29 mouse cellular contexts compared by ENCODE assay signal in genomic region chr2:31905682-31906081, GRCm38 (mm10). TPM values are rescaled to one million over a fixed set of nuclear protein-coding genes. Genes with fewer than 3 reads are reported as not detected.
DNase-seq lines count a peak whose midpoint lies in the region; ATAC-seq lines count a peak whose summit lies in the region.
"Had no signal": no experiment of that assay in that cellular context is flagged by ENCODE, and none has a peak within 500 bp of the region (broad histone marks: within the 10 kb centered on the region; RNA-seq: fewer than 3 reads in every experiment).

No protein-coding gene starts in this region.

- H3K27me3 ChIP-seq in midbrain, embryonic 10.5 days (ENCODE audit: low read depth, poor library complexity, severe bottlenecking): 0 out of 2 replicates have a peak, but pooled peaks cover 6% of the 10 kb centered on the region
- no peaks in the 10 kb centered on the region for H3K27me3 ChIP-seq in midbrain, embryonic 15.5 days (replicated peaks)
- no peaks in the 10 kb centered on the region for H3K27me3 ChIP-seq in intestine, embryonic 16.5 days (replicated peaks; ENCODE audit: control insufficient read depth, insufficient read depth, low read length)
- H3K27me3 ChIP-seq: embryonic facial prominence, embryonic 15.5 days; hindbrain, embryonic 15.5 days; neural tube, embryonic 13.5 days had no signal

- H3K9ac ChIP-seq in midbrain, embryonic 15.5 days: no peak overlapping the region
- H3K9ac ChIP-seq in intestine, embryonic 16.5 days (ENCODE audit: low read depth, low read length): no peak overlapping the region
- H3K9ac ChIP-seq: embryonic facial prominence, embryonic 15.5 days; hindbrain, embryonic 15.5 days; midbrain, embryonic 12.5 days; neural tube, embryonic 13.5 days had no signal

- 0 out of 2 replicates have a peak overlapping the region, but pooled peaks have one; percentile 6 for H3K27ac ChIP-seq in midbrain, embryonic 10.5 days (replicated peaks)
- no peak overlapping the region for H3K27ac ChIP-seq in midbrain, embryonic 15.5 days
- H3K27ac ChIP-seq in intestine, embryonic 16.5 days (ENCODE audit: low read length): no peak overlapping the region
- H3K27ac ChIP-seq: embryonic facial prominence, embryonic 10.5 days; embryonic facial prominence, embryonic 15.5 days; gastrocnemius, adult 2 months; hindbrain, embryonic 15.5 days; midbrain, embryonic 12.5 days; neural tube, embryonic 13.5 days had no signal

- no peaks in the 10 kb centered on the region for H3K36me3 ChIP-seq in midbrain, embryonic 10.5 days
- H3K36me3 ChIP-seq in midbrain, embryonic 15.5 days (replicated peaks): no peaks in the 10 kb centered on the region
- no peaks in the 10 kb centered on the region for H3K36me3 ChIP-seq in intestine, embryonic 16.5 days (ENCODE audit: control insufficient read depth, insufficient read depth, low read length)
- H3K36me3 ChIP-seq: embryonic facial prominence, embryonic 10.5 days; embryonic facial prominence, embryonic 15.5 days; hindbrain, embryonic 15.5 days; midbrain, embryonic 12.5 days; neural tube, embryonic 13.5 days had no signal

- no peak overlapping the region for H3K4me3 ChIP-seq in midbrain, embryonic 10.5 days
- no peak overlapping the region for H3K4me3 ChIP-seq in midbrain, embryonic 15.5 days
- no peak overlapping the region for H3K4me3 ChIP-seq in intestine, embryonic 16.5 days (ENCODE audit: low read length)
- H3K4me3 ChIP-seq: embryonic facial prominence, embryonic 10.5 days; embryonic facial prominence, embryonic 15.5 days; gastrocnemius, adult 2 months; hindbrain, embryonic 15.5 days; midbrain, embryonic 12.5 days; neural tube, embryonic 13.5 days had no signal

- no peak for ATAC-seq in midbrain, embryonic 15.5 days (replicated peaks)
- peak; percentile 60 for ATAC-seq in intestine, embryonic 16.5 days
- ATAC-seq: forebrain, embryonic 14.5 days; inflammation-experienced regulatory T-cells, adult 6 months had no signal

- whole genome bisulfite sequencing in midbrain, embryonic 10.5 days: 44% methylated on average over 9 of the region's 9 CpGs
- WGBS in midbrain, embryonic 15.5 days: 50% methylated on average over 9 of the region's 9 CpGs
- 37% methylated on average over 9 of the region's 9 CpGs for WGBS in intestine, embryonic 16.5 days

- no peak overlapping the region for H3K4me2 ChIP-seq in midbrain, embryonic 15.5 days
- H3K4me2 ChIP-seq in intestine, embryonic 16.5 days (ENCODE audit: low read depth, low read length): no peak overlapping the region
- H3K4me2 ChIP-seq: embryonic facial prominence, embryonic 15.5 days; heart, embryonic 11.5 days; hindbrain, embryonic 15.5 days; midbrain, embryonic 12.5 days; neural tube, embryonic 13.5 days had no signal

- H3K9me3 ChIP-seq in midbrain, embryonic 10.5 days (replicated peaks): no peaks in the 10 kb centered on the region
- no peaks in the 10 kb centered on the region for H3K9me3 ChIP-seq in midbrain, embryonic 15.5 days
- no peaks in the 10 kb centered on the region for H3K9me3 ChIP-seq in intestine, embryonic 16.5 days (ENCODE audit: control insufficient read depth, low read length)
- H3K9me3 ChIP-seq: embryonic facial prominence, embryonic 10.5 days; embryonic facial prominence, embryonic 15.5 days; hindbrain, embryonic 15.5 days; midbrain, embryonic 12.5 days; neural tube, embryonic 13.5 days had no signal

- H3K4me1 ChIP-seq in midbrain, embryonic 10.5 days: peaks cover 26% of the 10 kb centered on the region
- peaks cover 9% of the 10 kb centered on the region; the same call in 1 of the 2 replicates for H3K4me1 ChIP-seq in midbrain, embryonic 15.5 days
- H3K4me1 ChIP-seq in intestine, embryonic 16.5 days (ENCODE audit: control insufficient read depth, insufficient read depth, low read length): no peaks in the 10 kb centered on the region
- H3K4me1 ChIP-seq: hindbrain, embryonic 15.5 days had no signal

- DNase-seq in kidney, postnatal 10 days: peak; percentile 31
- DNase-seq in kidney, adult 8-10 months: no peak
- DNase-seq in midbrain, embryonic 10.5 days (ENCODE audit: low spot score): no peak
- no peak for DNase-seq in T-cell, adult 2 months (ENCODE audit: low spot score)
- DNase-seq in thymus, postnatal 36 days: no peak
- DNase-seq: adrenal gland, adult 8-10 months; B cell, adult 2 months; cerebellum, adult 8-10 months; cerebellum, postnatal 25 days; gastrocnemius, adult 2 months; gastrocnemius, postnatal 36 days; heart, adult 18-20 months; heart, postnatal 4 days; layer of hippocampus, adult 9-11 months; lung, adult 18-20 months; lung, postnatal 14 days; right cerebral cortex, postnatal 4 days had no signal

RNA-seq across cellular contexts. Expression of gene Lamc3, which starts 18.6 kb away (rescaled TPM):
- polyA plus RNA-seq in midbrain, embryonic 10.5 days (2016; fragmentation: Nextera tagmentation; extraction: Ambion mirVana): 12.3 and 15.7 TPM in 2 replicates
- polyA plus RNA-seq in midbrain, embryonic 15.5 days (2015; fragmentation: Nextera tagmentation; extraction: Ambion mirVana): 6.2 and 6.8 TPM in 2 replicates
- polyA plus RNA-seq in intestine, embryonic 16.5 days (2015; fragmentation: Nextera tagmentation; extraction: Ambion mirVana): 0.44 and 0.83 TPM in 2 replicates
- polyA plus RNA-seq: inflammation-experienced regulatory T-cells, adult 6 months had no signal

RNA-seq across cellular contexts. Expression of gene Aif1l, which starts 44.3 kb away (rescaled TPM):
- 68.3 and 76.2 TPM in 2 replicates for polyA plus RNA-seq in midbrain, embryonic 10.5 days (2016; fragmentation: Nextera tagmentation; extraction: Ambion mirVana)
- polyA plus RNA-seq in midbrain, embryonic 15.5 days (2015; fragmentation: Nextera tagmentation; extraction: Ambion mirVana): 26.2 and 29.8 TPM in 2 replicates
- 9.9 and 10.9 TPM in 2 replicates for polyA plus RNA-seq in intestine, embryonic 16.5 days (2015; fragmentation: Nextera tagmentation; extraction: Ambion mirVana)

RNA-seq across cellular contexts. Expression of gene Fibcd1, which starts 59.9 kb away (rescaled TPM):
- 1.2 and 1.5 TPM in 2 replicates for polyA plus RNA-seq in midbrain, embryonic 10.5 days (2016; fragmentation: Nextera tagmentation; extraction: Ambion mirVana)
- 19.6 and 20.2 TPM in 2 replicates for polyA plus RNA-seq in midbrain, embryonic 15.5 days (2015; fragmentation: Nextera tagmentation; extraction: Ambion mirVana)
- 0.70 and 0.77 TPM in 2 replicates for polyA plus RNA-seq in intestine, embryonic 16.5 days (2015; fragmentation: Nextera tagmentation; extraction: Ambion mirVana)
- polyA plus RNA-seq: heart, embryonic 11.5 days; heart, postnatal 0 days; liver, adult 2 months had no signal
